Mouse (Mus musculus) forebrain, postnatal 0 days (tissue): Measurements from ENCODE around the gene Grb2. TPM values are rescaled to one million over a fixed set of nuclear protein-coding genes. Genes with fewer than 3 reads are reported as not detected.

Experiments
- ATAC-seq: fragments of 200-750 bp; cut with Nextera tagmentation; 2 replicates; pipeline ENCODE4 v1.8.0; 2017; ENCODE audit warnings: mild to moderate bottlenecking, moderate library complexity
- DNase-seq: peaks from one replicate; pipeline ENCODE4 v3.0.0-alpha.2; 2015
- H3K27ac ChIP-seq: fragments of 300-500 bp; sonication (generic); 2 replicates; pipeline ENCODE4 v1.5.1; 2014; ENCODE audit warnings: low read depth, mild to moderate bottlenecking, antibody characterized with exemption, low read length, moderate library complexity, mixed read lengths
- H3K27me3 ChIP-seq: fragments of 300-500 bp; sonication (generic); 2 replicates; pipeline ENCODE4 v1.6.1; 2014; ENCODE audit warnings: mild to moderate bottlenecking, low read length, mixed read lengths; ENCODE audit not compliant: insufficient read depth
- H3K36me3 ChIP-seq: fragments of 300-500 bp; sonication (generic); 2 replicates; pipeline ENCODE4 v1.6.1; 2014; ENCODE audit warnings: mild to moderate bottlenecking, moderate library complexity; ENCODE audit not compliant: insufficient read depth
- H3K4me1 ChIP-seq: fragments of 300-500 bp; sonication (generic); 2 replicates; pipeline ENCODE4 v1.6.1; 2014; ENCODE audit warnings: antibody characterized with exemption; ENCODE audit not compliant: insufficient read depth
- H3K4me2 ChIP-seq: fragments of 300-500 bp; sonication (generic); 2 replicates; pipeline ENCODE4 v1.6.1; 2014; ENCODE audit warnings: low read depth, mild to moderate bottlenecking, moderate library complexity
- H3K4me3 ChIP-seq: fragments of 300-500 bp; sonication (generic); 2 replicates; pipeline ENCODE4 v1.5.1; 2014; ENCODE audit warnings: low read depth, low read length, mixed read lengths
- H3K9ac ChIP-seq: fragments of 300-500 bp; sonication (generic); 2 replicates; pipeline ENCODE4 v1.6.1; 2014; ENCODE audit warnings: mild to moderate bottlenecking
- H3K9me3 ChIP-seq: fragments of 300-500 bp; sonication (generic); 2 replicates; pipeline ENCODE4 v1.6.1; 2016; ENCODE audit warnings: low read length
- CTCF ChIP-seq: sonication (generic); IDR thresholded peaks from 2 replicates; pipeline ENCODE4 v1.5.1; 2016; ENCODE audit warnings: antibody characterized with exemption, control low read depth, low read depth
- WGBS: fragments of 180-500 bp; shearing (Covaris S2); extraction: QIAGEN DNeasy Blood & Tissue Kit; methylation state at CpG from one replicate; pipeline ENCODE4 v1.1.7; 2014; 5-methylcytosine and 5-hydroxymethylcytosine counted together
- polyA plus RNA-seq: library from polyadenylated mRNA; unstranded; fragments of >200 nt; fragmentation: Nextera tagmentation; extraction: Ambion mirVana; gene quantifications from 2 replicates; pipeline ENCODE4 v1.2.1, GENCODE M21; 2015
- total RNA-seq: library from RNA; depleted of rRNA; stranded (reverse); fragments of >200 nt; gene quantifications from 2 replicates; pipeline ENCODE4 v1.2.3, GENCODE M21; 2014

Grb2 gene
- total and polyA plus RNA-seq, 2 experiments from 2014 or later = 91.9 to 162 TPM

GRCm38 (mm10) chr11:115696471-115696870, 11.9 kb downstream of the Grb2 start:
- Histone ChIP-seq H3K27me3 (no peaks in the 10 kb centered on the region), H3K4me3 (no peak overlapping the region), H3K9ac (no peak overlapping the region), H3K27ac (no peak overlapping the region), H3K4me2 (no peak overlapping the region), H3K4me1 (peaks cover 14% of the 10 kb centered on the region), H3K9me3 (no peaks in the 10 kb centered on the region), H3K36me3 (no peaks in the 10 kb centered on the region)
- DNase-seq = no peak
- ATAC-seq = no peak
- 76% methylated on average over 4 of the region's 4 CpGs for WGBS
- no peak for TF ChIP-seq CTCF

- no peak for TF ChIP-seq CTCF
- Histone ChIP-seq H3K4me3 (no peak overlapping the region), H3K9ac (no peak overlapping the region), H3K36me3 (no peaks in the 10 kb centered on the region; the same call in 1 of the 2 replicates), H3K4me2 (no peak overlapping the region), H3K27me3 (no peaks in the 10 kb centered on the region), H3K9me3 (no peaks in the 10 kb centered on the region), H3K4me1 (peaks cover 10% of the 10 kb centered on the region; the same call in 1 of the 2 replicates), H3K27ac (no peak overlapping the region)
- ATAC-seq (no peak), DNase-seq (no peak)
- WGBS = 89% methylated on average over 12 of the region's 12 CpGs
Observed at GRCm38 (mm10) chr11:115693979-115694578, 14.3 kb downstream of the Grb2 start.

GRCm38 (mm10) chr11:115692800-115693199, 15.6 kb downstream of the Grb2 start:
- no peak overlapping the region for H3K27ac ChIP-seq
- H3K36me3 ChIP-seq = no peaks in the 10 kb centered on the region; the same call in 1 of the 2 replicates
- WGBS = 83% methylated on average over 5 of the region's 5 CpGs
- no peak overlapping the region for H3K4me3 ChIP-seq
- H3K27me3 ChIP-seq = no peaks in the 10 kb centered on the region
- H3K9ac ChIP-seq = no peak overlapping the region
- H3K4me2 ChIP-seq = no peak overlapping the region
- no peak for TF ChIP-seq CTCF
- H3K4me1 ChIP-seq = 0 out of 2 replicates have a peak, but pooled peaks cover 6% of the 10 kb centered on the region
- no peak for DNase-seq
- no peak for ATAC-seq
- H3K9me3 ChIP-seq = no peaks in the 10 kb centered on the region

GRCm38 (mm10) chr11:115691976-115692375, 16.4 kb downstream of the Grb2 start:
- ATAC-seq = no peak
- Histone ChIP-seq H3K27me3 (no peaks in the 10 kb centered on the region), H3K4me3 (no peak overlapping the region), H3K36me3 (no peaks in the 10 kb centered on the region; the same call in 1 of the 2 replicates), H3K4me1 (no peaks in the 10 kb centered on the region), H3K9ac (no peak overlapping the region), H3K27ac (no peak overlapping the region), H3K9me3 (no peaks in the 10 kb centered on the region), H3K4me2 (no peak overlapping the region)
- no peak for DNase-seq
- WGBS = 90% methylated on average over 2 of the region's 2 CpGs
- no peak for TF ChIP-seq CTCF

GRCm38 (mm10) chr11:115691511-115691910, 16.9 kb downstream of the Grb2 start:
- H3K4me1 ChIP-seq = no peaks in the 10 kb centered on the region
- H3K4me3 ChIP-seq = no peak overlapping the region
- H3K4me2 ChIP-seq = no peak overlapping the region
- 96% methylated on average over 5 of the region's 5 CpGs for WGBS
- no peak for TF ChIP-seq CTCF
- no peaks in the 10 kb centered on the region for H3K27me3 ChIP-seq
- DNase-seq = no peak
- no peak overlapping the region for H3K9ac ChIP-seq
- H3K27ac ChIP-seq = no peak overlapping the region
- no peak for ATAC-seq
- H3K9me3 ChIP-seq = no peaks in the 10 kb centered on the region
- no peaks in the 10 kb centered on the region; the same call in 1 of the 2 replicates for H3K36me3 ChIP-seq

- no peaks in the 10 kb centered on the region for H3K4me1 ChIP-seq
- no peaks in the 10 kb centered on the region for H3K27me3 ChIP-seq
- H3K9ac ChIP-seq = no peak overlapping the region
- H3K4me2 ChIP-seq = no peak overlapping the region
- TF ChIP-seq CTCF = no peak
- DNase-seq = no peak
- no peak overlapping the region for H3K4me3 ChIP-seq
- no peaks in the 10 kb centered on the region; the same call in 1 of the 2 replicates for H3K36me3 ChIP-seq
- no peak overlapping the region for H3K27ac ChIP-seq
- H3K9me3 ChIP-seq = no peaks in the 10 kb centered on the region
- no peak for ATAC-seq
- 91% methylated on average over 5 of the region's 5 CpGs for WGBS
Observed at GRCm38 (mm10) chr11:115691013-115691412, 17.4 kb downstream of the Grb2 start.

GRCm38 (mm10) chr11:115690356-115690755, 18.0 kb downstream of the Grb2 start:
- no peak for ATAC-seq
- Histone ChIP-seq H3K9me3 (no peaks in the 10 kb centered on the region), H3K4me1 (no peaks in the 10 kb centered on the region), H3K9ac (no peak overlapping the region), H3K36me3 (no peaks in the 10 kb centered on the region; the same call in 1 of the 2 replicates), H3K27ac (no peak overlapping the region), H3K4me3 (no peak overlapping the region), H3K27me3 (no peaks in the 10 kb centered on the region), H3K4me2 (no peak overlapping the region)
- 76% methylated on average over 5 of the region's 5 CpGs for WGBS
- no peak for TF ChIP-seq CTCF
- no peak for DNase-seq
